Mouse (Mus musculus) embryo, embryonic 11 days (tissue): ENCODE measurements around the gene Tmeff1.

ENCODE experiments used
- DNase-seq: peaks from one replicate; pipeline ENCODE4 v3.0.0-alpha.2; 2015

The Tmeff1 gene

DNA sequence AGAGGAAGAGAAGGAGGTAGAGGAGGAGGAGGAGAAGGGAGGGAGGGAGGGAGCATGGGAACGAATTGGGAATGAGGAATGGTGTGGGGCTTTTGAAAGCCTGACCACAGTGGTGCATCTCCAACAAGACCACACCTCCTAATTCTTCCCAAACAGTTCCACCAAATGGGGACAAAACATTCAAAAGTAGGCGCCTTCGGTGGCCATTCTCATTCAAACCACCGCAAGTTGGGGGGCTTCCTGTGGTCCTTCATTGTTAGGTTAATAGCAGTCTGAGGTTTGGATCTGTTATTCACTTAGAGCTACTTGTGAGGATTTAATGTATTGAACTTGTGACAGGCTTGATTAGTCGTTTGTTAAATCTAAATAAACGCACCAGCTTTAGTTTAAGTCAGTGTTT is 40.0 kb downstream of the Tmeff1 start:
- no peak for DNase-seq

- no peak for DNase-seq
These were observed 40.9 kb downstream of the Tmeff1 start for GRCm38 (mm10) chr4:48625836-48626235.

DNA sequence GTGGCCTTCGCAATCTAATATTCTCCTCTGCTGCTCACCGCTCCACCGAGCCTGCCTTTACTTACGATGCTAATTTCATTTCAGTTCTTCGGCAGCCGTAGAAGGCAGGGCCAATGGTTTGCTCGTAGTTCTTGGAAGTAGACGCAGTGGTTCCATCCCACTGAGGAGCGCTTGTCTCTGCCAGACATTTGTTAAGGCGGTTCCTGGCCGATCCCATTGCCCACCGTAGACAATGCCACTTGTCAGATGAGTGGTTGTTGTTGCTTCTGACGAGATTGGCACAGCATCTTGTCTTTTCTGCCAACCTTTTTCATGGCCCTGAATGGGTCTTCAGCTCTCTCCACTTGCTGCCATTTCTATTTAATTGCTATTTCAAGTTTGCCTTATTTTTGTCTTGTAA is 44.5 kb downstream of the Tmeff1 start:
- DNase-seq, result no peak

DNA sequence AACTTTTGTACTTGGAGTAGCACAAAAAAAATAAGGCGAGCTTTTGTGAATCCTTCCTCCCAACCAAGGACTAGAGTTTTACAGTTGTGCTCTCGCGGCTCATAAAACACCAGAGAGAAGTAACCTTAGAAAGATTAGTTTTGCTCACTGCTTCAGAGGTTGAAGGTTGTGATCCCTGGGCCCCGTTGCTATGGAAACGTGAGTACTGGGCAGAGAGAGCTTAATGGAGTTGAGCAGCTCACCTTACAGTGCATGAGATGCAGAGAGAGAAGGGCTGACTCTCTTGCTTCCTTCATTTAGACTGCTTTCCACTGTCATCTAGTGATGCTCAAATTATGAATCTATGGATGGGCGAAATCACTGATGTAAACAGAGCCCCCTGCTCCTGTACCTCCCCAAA is 48.6 kb downstream of the Tmeff1 start:
- peak; percentile 72 for DNase-seq

DNA sequence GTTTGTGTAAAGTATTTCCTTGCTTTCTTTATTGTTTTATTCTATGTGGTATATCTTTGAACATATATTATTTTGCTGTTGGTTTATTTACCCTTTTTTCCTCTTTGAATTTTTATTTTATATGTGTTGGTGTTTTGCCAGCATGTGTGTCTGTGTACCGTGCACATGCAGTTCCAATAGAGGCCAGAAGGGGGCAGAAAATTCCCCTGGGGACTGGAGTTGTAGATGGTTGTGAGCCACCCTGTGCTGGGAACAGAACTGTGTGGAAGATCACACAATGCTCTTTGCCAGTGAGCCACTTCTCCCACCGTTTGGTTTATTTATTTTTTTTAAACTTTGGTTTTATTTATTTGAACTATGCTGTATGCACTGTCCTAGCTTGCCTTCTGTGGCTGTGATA is 49.1 kb downstream of the Tmeff1 start:
- DNase-seq, result peak; percentile 25

- no peak for DNase-seq
These were observed 51.9 kb downstream of the Tmeff1 start for GRCm38 (mm10) chr4:48636831-48637230.

- peak; percentile 19 for DNase-seq
These were observed 53.2 kb downstream of the Tmeff1 start for GRCm38 (mm10) chr4:48638132-48638531.

DNA sequence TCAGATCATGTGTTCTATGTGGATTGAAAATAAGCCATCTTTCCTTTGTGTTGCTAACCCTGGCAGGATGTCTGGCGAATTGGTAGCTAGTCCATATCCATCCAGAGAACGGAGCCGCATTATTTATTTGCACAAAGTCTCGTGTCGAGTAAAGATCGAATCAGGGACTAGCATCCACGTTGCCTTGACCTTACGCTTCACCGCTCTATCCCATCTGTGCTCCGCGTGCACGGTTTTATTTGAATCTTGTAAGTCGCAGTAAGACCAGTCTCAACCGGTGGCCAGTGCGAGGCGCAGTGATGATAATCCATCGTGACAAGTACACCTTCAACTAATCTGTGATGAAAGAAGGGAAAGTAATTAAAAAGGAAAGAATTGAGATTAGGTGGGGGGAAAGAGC is 54.5 kb downstream of the Tmeff1 start:
- DNase-seq, result no peak

- DNase-seq, result no peak
These were observed 58.8 kb downstream of the Tmeff1 start for GRCm38 (mm10) chr4:48643801-48644200.

- no peak for DNase-seq
These were observed 61.2 kb downstream of the Tmeff1 start for GRCm38 (mm10) chr4:48646143-48646542.

DNA sequence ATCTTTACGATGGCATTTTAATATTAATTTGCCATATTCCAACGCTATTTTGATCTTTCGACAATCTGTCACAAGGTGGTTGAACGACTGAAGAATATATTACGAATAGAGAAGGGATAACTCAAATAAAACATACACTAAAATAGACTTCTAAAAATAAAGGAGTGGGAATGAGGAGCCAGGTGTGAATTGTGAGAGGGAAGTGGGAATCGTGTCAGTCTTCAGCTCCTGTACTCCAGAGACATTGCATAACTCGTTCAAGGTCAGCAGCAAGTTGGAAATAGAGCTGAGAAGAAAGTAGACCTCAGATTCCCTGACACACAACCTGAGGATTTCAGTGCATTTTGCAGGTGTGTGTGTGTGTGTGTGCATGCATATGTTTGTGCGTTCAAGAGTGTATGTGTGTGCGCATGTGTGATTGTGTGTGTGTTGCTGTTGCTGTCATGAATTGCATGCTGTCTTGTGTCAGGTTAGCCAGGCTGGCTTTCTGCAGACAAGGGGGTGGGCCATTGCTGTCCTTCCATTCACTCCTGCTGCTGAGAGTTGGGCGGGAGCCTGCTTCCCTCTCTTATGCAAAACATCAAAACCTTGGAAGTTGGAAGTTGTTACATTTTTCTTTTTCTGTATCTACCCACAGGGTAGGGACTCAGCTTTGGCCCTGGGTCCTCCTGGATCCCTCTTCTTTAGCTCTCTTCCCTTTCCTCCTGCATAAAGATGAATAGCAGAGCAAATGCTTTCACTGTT is 65.8 kb downstream of the Tmeff1 start:
- DNase-seq, result no peak

- DNase-seq, result no peak
These were observed 69.1 kb downstream of the Tmeff1 start for GRCm38 (mm10) chr4:48654118-48654517.

GRCm38 (mm10) chr4:48656530-48656929 is 71.6 kb downstream of the Tmeff1 start:
- DNase-seq, result no peak

GRCm38 (mm10) chr4:48660144-48660543 is 75.2 kb downstream of the Tmeff1 start:
- no peak for DNase-seq

DNA sequence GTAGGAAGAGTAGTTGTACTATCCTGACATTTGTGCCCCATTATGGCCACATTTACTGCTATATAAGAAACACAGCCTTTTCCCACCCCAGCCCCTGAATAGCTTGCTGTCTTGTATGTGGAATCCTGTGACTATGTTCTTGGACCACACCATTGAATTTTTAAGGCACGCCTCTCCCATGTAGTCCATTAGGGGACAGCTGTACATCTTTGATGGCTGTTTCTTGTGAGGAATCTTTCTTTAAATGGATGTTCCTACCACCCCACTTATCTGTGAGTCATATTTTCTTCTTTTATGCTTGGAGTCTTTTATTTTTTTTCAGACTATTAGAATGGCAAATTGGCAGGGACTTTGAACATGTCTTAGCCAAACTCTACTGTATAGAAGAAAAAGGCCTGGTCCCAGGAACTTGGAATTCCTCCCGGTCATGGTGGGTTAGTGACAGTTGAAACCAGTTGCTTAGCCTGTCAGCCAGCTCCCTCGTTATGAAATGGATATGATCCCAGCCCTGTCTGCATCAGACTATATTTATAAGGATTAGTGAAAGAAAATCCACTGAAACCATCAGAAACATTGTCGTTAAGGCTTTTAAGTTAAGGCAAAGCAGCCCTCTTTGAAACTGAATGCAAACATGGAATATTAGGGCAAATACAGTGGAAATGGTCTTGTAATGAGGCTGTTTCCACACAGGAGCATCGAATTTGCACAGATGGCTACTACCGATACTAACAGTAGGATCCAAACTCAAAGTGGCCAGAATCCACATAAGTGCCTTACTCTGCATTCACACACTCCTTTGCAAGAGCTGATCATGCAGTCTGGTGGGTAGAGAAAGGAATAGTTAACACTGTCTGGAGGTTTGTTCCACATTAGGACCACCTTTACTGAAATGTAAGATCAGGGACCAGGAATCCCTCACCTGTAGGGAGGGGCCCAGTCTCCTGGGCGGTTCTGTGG is 75.9 kb downstream of the Tmeff1 start:
- DNase-seq, result no peak

GRCm38 (mm10) chr4:48663271-48663670 is 78.3 kb downstream of the Tmeff1 start, which contains the start of gene Cavin4:
TSS of gene Cavin4 (plus strand) at chr4:48663514.
- DNase-seq, result no peak

GRCm38 (mm10) chr4:48664021-48664420 is 79.0 kb downstream of the Tmeff1 start:
- DNase-seq, result no peak

- no peak for DNase-seq
These were observed 82.3 kb downstream of the Tmeff1 start for GRCm38 (mm10) chr4:48667279-48667678.

- DNase-seq, result no peak
These were observed 87.9 kb downstream of the Tmeff1 start for GRCm38 (mm10) chr4:48672915-48673314.

DNA sequence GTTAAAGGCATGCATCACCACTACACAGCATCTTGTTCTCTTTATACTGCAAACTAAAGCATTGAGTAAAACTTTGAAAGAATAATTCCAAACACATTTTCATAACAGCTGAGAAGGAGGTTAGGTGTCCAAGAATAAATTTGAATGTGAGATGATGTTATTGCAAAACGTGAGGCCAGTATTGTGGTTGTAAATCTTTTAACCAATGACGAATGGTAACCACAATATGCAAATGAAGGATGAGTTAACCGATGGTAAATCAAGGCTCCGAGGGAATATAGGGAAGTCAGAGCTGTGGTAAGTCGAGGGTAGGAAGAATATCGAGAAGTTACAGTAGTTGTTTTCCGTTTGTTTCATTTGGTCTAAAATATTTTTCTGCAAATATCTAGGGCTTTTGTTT is 89.4 kb downstream of the Tmeff1 start:
- no peak for DNase-seq

GRCm38 (mm10) chr4:48676570-48677185 is 91.7 kb downstream of the Tmeff1 start:
- no peak for DNase-seq

DNA sequence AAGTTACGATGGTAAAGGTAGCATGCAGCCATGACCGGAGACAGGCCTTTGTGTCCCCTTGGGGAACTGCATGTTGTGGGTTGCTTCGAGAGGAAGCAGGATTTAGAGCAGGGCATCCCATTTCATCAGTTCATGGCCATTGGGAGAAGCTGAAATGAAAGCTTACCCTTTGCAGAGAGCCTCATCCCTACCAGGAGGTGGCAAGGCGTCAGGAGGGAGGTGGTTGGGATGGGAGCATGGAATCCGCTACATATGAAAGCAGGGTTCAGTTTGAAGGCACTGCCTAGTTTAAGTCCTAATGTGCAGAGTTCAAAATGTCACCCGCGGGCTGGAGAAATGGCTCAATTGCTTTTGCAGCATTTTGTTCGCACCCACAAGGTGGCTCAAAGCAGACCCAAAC is 92.3 kb downstream of the Tmeff1 start:
- DNase-seq, result no peak

DNA sequence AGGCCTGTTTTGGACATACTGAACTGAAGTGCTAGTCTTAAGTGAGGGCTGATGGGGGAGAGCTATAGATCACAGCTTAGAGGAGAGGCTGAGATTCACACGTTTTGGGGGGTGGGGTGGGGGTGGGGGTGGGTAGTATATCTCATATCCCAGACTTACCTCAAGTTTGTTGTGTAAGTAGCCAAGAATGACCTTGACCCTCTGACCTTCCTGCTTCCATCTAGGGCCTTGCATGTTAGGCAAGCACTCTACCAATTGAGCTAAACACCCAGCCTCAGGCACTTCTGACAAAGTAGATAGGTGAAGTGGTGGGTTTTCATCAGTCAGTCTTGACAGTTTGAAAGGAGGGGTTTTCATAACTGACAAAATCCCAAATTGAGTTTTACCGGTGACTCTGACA is 92.8 kb downstream of the Tmeff1 start:
- DNase-seq, result no peak

- DNase-seq, result no peak
These were observed 93.8 kb downstream of the Tmeff1 start for GRCm38 (mm10) chr4:48678793-48679192.
